Mouse (Mus musculus) embryonic facial prominence, embryonic 11.5 days (tissue): ENCODE results near the gene Axdnd1. TPM values are rescaled to one million over a fixed set of nuclear protein-coding genes. Genes with fewer than 3 reads are reported as not detected.

Experiments
- ATAC-seq: fragments of 200-750 bp; cut with Nextera tagmentation; replicated peaks from 2 replicates; pipeline ENCODE4 v1.8.0; 2017; ENCODE audit warnings: low read depth; ENCODE audit not compliant: insufficient number of reproducible peaks, low FRiP score, low TSS enrichment
- DNase-seq: peaks from one replicate; pipeline ENCODE4 v3.0.0-alpha.2; 2015; ENCODE audit warnings: low spot score
- H3K27ac ChIP-seq: fragments of 300-500 bp; sonication (generic); replicated peaks from 2 replicates; pipeline ENCODE4 v1.5.1; 2014; ENCODE audit warnings: mild to moderate bottlenecking, low read depth, low read length, control low read depth
- H3K27me3 ChIP-seq: fragments of 300-500 bp; sonication (generic); 2 replicates; pipeline ENCODE4 v1.6.1; 2014; ENCODE audit warnings: mild to moderate bottlenecking, low read length, moderate library complexity, mixed read lengths; ENCODE audit not compliant: control insufficient read depth, insufficient read depth
- H3K36me3 ChIP-seq: fragments of 300-500 bp; sonication (generic); replicated peaks from 2 replicates; pipeline ENCODE4 v1.6.1; 2014; ENCODE audit warnings: low read depth, mild to moderate bottlenecking, low read length, moderate library complexity, mixed read lengths; ENCODE audit not compliant: control insufficient read depth, insufficient read depth
- H3K4me1 ChIP-seq: fragments of 300-500 bp; sonication (generic); 2 replicates; pipeline ENCODE4 v1.6.1; 2014; ENCODE audit warnings: low read length, mixed read lengths; ENCODE audit not compliant: control insufficient read depth, insufficient read depth
- H3K4me2 ChIP-seq: fragments of 300-500 bp; sonication (generic); 2 replicates; pipeline ENCODE4 v1.6.1; 2014; ENCODE audit warnings: low read depth, mild to moderate bottlenecking, control low read depth, low read length, moderate library complexity
- H3K4me3 ChIP-seq: fragments of 300-500 bp; sonication (generic); 2 replicates; pipeline ENCODE4 v1.5.1; 2014; ENCODE audit warnings: low read depth, low read length, control low read depth
- H3K9ac ChIP-seq: fragments of 300-500 bp; sonication (generic); replicated peaks from 2 replicates; pipeline ENCODE4 v1.6.1; 2014; ENCODE audit warnings: mild to moderate bottlenecking, control low read depth, low read length
- H3K9me3 ChIP-seq: fragments of 300-500 bp; sonication (generic); replicated peaks from 2 replicates; pipeline ENCODE4 v1.6.1; 2016; ENCODE audit warnings: mild to moderate bottlenecking, low read length, inconsistent platforms, mixed read lengths; ENCODE audit not compliant: control insufficient read depth
- WGBS: fragments of 180-500 bp; shearing (Covaris S2); extraction: QIAGEN DNeasy Blood & Tissue Kit; methylation state at CpG from one replicate; pipeline ENCODE4 v1.1.7; 2014; 5-methylcytosine and 5-hydroxymethylcytosine counted together
- polyA plus RNA-seq: library from polyadenylated mRNA; unstranded; fragments of >200 nt; fragmentation: Nextera tagmentation; extraction: Ambion mirVana; gene quantifications from 2 replicates; pipeline ENCODE4 v1.2.1, GENCODE M21; 2014

The Axdnd1 gene
- polyA plus RNA-seq, 1 experiment from 2014 or later, result 0.21 TPM

DNA sequence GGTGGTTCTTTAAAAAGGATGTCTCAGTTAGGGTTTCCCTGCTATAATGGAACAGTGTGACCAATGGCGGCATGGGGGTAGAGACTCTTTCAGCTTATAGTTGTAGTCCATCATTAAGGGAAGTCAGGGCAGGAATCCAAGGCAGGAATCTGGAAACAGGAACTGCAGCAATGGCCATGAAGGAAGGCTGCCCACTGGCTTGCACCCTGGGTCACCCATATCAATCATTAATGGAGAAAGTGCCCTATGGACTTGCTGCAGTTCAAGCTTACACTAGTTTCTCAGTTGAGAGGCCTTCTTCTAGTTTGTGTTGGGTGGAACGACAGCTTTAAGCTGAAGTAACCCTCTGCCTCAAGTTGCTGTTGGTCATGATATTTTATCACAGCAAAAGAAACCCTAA is 68.5 kb downstream of the Axdnd1 start:
- H3K4me1 ChIP-seq, result no peaks in the 10 kb centered on the region
- no peaks in the 10 kb centered on the region for H3K9me3 ChIP-seq
- no peak overlapping the region for H3K4me3 ChIP-seq
- no peak overlapping the region for H3K4me2 ChIP-seq
- no peak for ATAC-seq
- no peak overlapping the region for H3K27ac ChIP-seq
- 92% methylated on average over 2 of the region's 2 CpGs for WGBS
- no peaks in the 10 kb centered on the region for H3K36me3 ChIP-seq
- H3K9ac ChIP-seq, result no peak overlapping the region
- H3K27me3 ChIP-seq, result no peaks in the 10 kb centered on the region
- no peak for DNase-seq

- H3K36me3 ChIP-seq, result no peaks in the 10 kb centered on the region
- 84% methylated on average over 4 of the region's 4 CpGs for WGBS
- ATAC-seq, result no peak
These were observed 70.5 kb downstream of the Axdnd1 start for GRCm38 (mm10) chr1:156350441-156350840.

DNA sequence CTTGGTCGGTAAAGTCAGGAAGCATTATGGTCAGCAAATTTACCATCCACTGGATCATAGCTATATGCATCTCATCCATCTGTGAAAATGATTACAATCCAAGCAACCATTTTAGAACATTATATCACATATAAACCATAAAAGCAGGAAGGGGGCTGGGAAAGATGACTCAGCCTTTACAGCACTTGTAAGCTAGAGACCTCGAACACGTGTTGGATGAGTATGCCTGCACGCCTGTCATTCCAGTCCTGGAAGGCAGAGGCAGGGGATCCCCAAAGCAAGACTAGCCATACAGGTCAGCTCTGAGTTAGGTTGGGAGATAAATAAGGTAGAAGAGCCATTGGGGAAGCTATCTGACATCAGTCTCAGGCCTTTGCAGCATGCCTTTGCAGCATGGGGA is 71.9 kb downstream of the Axdnd1 start:
- Histone ChIP-seq H3K9me3 (no peaks in the 10 kb centered on the region), H3K4me3 (no peak overlapping the region), H3K36me3 (no peaks in the 10 kb centered on the region), H3K4me2 (no peak overlapping the region), H3K27ac (no peak overlapping the region), H3K9ac (no peak overlapping the region), H3K27me3 (no peaks in the 10 kb centered on the region), H3K4me1 (no peaks in the 10 kb centered on the region)
- ATAC-seq (no peak), DNase-seq (no peak)
- WGBS, result 79% methylated on average over 4 of the region's 4 CpGs

More at GRCm38 (mm10) chr1:156350441-156350840, 70.5 kb downstream of the Axdnd1 start:
- no peak overlapping the region for H3K9ac ChIP-seq
- H3K4me1 ChIP-seq, result no peaks in the 10 kb centered on the region
- H3K9me3 ChIP-seq, result no peaks in the 10 kb centered on the region
- H3K27ac ChIP-seq, result no peak overlapping the region
- H3K27me3 ChIP-seq, result no peaks in the 10 kb centered on the region
- no peak for DNase-seq
- H3K4me2 ChIP-seq, result no peak overlapping the region
- no peak overlapping the region for H3K4me3 ChIP-seq

DNA sequence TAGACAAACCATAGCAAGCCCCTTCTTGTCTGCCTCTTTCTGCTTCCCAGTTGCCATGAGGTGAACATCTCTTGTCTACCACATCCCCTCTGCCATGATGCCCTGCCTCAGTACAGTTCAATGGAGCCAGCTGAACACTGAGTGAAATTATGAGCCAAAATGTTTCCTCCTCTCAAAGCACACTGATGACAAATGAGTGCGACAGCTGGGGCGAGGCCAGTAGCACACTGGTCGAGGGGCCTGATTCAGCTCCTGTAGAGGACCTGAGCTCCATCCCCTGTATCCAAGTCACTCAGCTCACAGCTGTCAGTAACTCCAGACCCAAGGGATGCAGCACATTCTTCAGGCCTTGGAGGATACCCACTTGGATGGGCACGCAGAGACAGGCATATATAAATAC is 75.3 kb downstream of the Axdnd1 start:
- Histone ChIP-seq H3K4me3 (no peak overlapping the region), H3K9ac (no peak overlapping the region), H3K4me1 (no peaks in the 10 kb centered on the region), H3K27ac (no peak overlapping the region), H3K27me3 (no peaks in the 10 kb centered on the region), H3K9me3 (no peaks in the 10 kb centered on the region), H3K36me3 (no peaks in the 10 kb centered on the region), H3K4me2 (no peak overlapping the region)
- WGBS, result 84% methylated on average over 4 of the region's 4 CpGs
- DNase-seq (no peak), ATAC-seq (no peak)

DNA sequence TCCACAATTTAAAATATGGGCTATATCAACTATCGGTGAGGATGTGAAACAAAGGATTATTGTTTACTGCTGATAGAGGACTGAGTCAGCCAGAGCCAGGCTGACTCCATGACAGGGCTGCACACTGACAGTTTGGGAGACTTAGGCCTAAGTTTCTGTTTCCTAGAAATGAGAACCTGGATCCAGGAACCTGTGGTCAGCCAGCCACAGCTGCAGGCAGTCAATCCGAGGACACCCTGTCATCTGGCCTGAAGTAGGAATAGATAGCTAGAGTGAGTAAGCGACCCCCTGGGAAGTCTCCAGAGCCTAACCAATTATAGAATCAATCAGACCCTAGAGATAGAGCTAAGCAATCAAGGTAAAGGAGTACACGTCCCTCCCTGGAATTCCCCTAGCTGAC is 76.5 kb downstream of the Axdnd1 start:
- DNase-seq (no peak), ATAC-seq (no peak)
- Histone ChIP-seq H3K4me3 (no peak overlapping the region), H3K9me3 (no peaks in the 10 kb centered on the region), H3K36me3 (no peaks in the 10 kb centered on the region), H3K27me3 (no peaks in the 10 kb centered on the region), H3K4me1 (no peaks in the 10 kb centered on the region), H3K4me2 (no peak overlapping the region), H3K27ac (no peak overlapping the region), H3K9ac (no peak overlapping the region)
- 67% methylated on average over 4 of the region's 4 CpGs for WGBS

- H3K36me3 ChIP-seq, result no peaks in the 10 kb centered on the region
- DNase-seq, result no peak
- no peak overlapping the region for H3K9ac ChIP-seq
- H3K4me2 ChIP-seq, result no peak overlapping the region
- 76% methylated on average over 4 of the region's 4 CpGs for WGBS
- H3K4me3 ChIP-seq, result no peak overlapping the region
- no peaks in the 10 kb centered on the region for H3K27me3 ChIP-seq
- ATAC-seq, result no peak
- H3K9me3 ChIP-seq, result no peaks in the 10 kb centered on the region; the same call in 1 of the 2 replicates
- H3K4me1 ChIP-seq, result no peaks in the 10 kb centered on the region
- no peak overlapping the region for H3K27ac ChIP-seq
These were observed 80.1 kb downstream of the Axdnd1 start for GRCm38 (mm10) chr1:156340847-156341246.

- H3K9ac ChIP-seq, result no peak overlapping the region
- no peaks in the 10 kb centered on the region for H3K27me3 ChIP-seq
- H3K27ac ChIP-seq, result no peak overlapping the region
- DNase-seq (no peak), ATAC-seq (no peak)
- no peak overlapping the region for H3K4me2 ChIP-seq
- H3K36me3 ChIP-seq, result no peaks in the 10 kb centered on the region
- no peaks in the 10 kb centered on the region for H3K4me1 ChIP-seq
- 88% methylated on average over 9 of the region's 9 CpGs for WGBS
- no peaks in the 10 kb centered on the region for H3K9me3 ChIP-seq
- H3K4me3 ChIP-seq, result no peak overlapping the region
These were observed 97.8 kb downstream of the Axdnd1 start for GRCm38 (mm10) chr1:156323126-156323525.

DNA sequence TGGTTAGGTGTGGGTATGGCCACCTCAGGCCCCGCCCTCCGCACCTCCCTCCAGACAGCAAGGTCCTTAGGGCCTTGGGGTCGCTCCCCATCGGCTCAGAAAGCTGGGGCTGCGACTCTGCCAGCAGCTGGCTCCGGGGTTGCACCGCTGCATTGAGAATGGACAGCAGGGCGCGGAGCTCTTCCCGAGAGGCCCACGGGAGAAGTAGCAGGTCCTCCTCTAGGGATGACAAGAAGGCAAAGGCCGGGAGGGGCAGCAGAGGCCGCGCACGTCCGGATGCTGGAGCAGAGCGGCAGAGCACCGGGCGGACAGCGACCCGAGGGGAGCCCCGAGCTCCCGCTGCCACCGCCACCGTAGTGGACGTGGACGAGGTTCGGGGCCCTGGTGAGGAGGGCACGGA is 110.3 kb downstream of the Axdnd1 start, which contains the start of gene Nphs2:
TSS of gene Nphs2 (plus strand) at position 98 of the 400 bp plus-strand sequence.
- WGBS, result 4% methylated on average over 29 of the region's 29 CpGs
- Histone ChIP-seq H3K4me3 (no peak within 1 kb of the TSS), H3K9ac (no peak within 1 kb of the TSS), H3K36me3 (no peaks in the 10 kb centered on the region), H3K4me2 (peak within 1 kb of the TSS; percentile 5; the same call in 1 of the 2 replicates), H3K9me3 (no peaks in the 10 kb centered on the region), H3K27me3 (peaks cover 23% of the 10 kb centered on the region), H3K27ac (no peak within 1 kb of the TSS), H3K4me1 (no peaks in the 10 kb centered on the region)
- ATAC-seq, result no peak
- no peak for DNase-seq
